Mouse (Mus musculus) cerebellum, adult 11-12 months (tissue): ENCODE data around the gene Ap3s2.

ENCODE experiments used
- DNase-seq: peaks from one replicate; pipeline ENCODE4 v3.0.0; 2022

Ap3s2 gene

DNA sequence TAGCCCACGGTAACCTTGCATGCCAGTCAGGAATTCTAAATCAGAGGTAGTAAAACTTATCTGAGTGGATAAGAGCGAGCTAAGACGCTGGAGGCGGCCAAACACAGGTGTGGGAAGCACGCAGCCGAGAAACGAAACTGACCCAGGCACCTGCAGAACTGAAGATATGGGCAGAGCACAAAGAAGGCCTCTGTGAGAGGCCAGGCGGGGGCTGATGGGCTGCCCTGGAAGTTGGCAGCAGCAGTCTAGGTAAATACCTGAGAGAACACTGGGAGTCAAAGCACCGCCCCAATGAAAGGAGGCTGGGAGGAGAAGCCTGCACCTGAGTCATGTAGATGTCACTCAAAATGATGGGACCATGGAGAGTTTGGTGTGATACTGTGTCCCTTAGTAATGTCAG lies 31.8 kb downstream of the Ap3s2 start:
- no peak for DNase-seq

DNA sequence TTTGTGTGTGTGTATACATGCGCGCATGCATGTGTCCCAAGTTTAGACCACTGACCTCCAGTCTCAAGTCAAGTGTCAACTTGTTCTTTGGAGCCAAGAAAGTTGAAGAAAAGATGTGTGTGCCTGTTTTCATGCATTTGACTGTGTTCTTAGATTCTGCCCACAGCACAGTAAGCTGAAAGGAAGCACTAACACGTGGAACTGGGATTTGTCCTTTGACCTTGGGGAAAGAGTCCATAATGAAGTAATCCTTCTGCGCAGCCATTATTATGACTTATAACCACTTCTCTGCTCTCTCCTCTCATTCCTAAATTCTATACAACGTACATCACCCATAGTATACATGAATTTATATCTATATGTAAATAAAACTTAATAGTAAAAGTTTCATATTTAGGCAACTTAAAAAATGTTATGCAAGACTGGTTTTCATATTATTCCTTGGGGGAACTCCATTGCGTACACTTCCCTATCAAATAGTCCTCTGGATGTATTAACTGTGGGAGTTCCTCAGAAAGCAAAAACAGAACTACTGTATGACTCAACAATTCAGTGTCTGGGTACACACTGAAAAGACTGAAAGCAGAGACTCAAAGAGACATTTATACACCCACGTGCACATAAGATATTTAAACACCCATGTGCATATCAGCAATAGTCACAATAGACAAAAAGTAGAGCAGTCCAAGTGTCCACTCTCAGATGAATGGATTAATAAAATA lies 36.7 kb downstream of the Ap3s2 start:
- DNase-seq, result no peak

DNA sequence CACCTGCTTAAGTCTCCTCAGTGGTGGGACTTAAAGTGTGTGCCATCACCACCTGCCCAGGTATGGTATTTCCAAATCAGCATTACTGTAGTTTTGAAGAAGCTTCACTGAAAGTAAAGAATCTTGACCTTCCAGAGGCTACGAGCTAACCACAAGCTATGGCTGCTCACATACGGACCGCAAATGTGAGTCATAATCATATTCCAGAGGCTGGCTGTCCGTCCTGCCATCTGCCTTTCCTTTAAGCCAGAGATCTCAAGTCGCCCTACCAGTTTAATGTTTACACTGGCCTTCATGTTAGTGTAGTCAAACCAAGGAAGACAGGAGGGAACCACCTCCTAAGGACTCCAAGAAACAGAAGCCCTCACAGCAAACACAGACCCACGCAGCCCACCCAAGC lies 38.5 kb downstream of the Ap3s2 start:
- DNase-seq, result no peak

DNA sequence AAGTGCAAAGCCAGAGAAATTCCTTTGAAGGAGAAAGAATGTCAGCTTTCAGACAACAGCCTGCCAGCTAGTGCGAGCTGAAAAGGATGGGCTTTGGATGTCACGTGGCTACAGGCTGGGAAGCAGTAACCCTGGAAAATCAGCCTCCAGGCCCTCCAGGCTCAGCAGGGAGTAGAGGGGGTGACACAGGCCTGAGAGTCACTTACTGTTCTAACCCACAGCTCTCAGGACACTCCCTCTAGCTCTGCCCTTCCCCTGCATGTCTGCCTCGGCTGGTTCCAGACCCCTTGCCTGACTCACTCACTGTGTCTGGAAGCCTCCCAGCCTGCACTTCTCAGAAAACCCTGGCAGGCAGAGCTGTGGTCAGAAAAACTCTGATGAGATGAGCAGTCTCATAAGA lies 39.5 kb downstream of the Ap3s2 start:
- DNase-seq, result no peak

DNA sequence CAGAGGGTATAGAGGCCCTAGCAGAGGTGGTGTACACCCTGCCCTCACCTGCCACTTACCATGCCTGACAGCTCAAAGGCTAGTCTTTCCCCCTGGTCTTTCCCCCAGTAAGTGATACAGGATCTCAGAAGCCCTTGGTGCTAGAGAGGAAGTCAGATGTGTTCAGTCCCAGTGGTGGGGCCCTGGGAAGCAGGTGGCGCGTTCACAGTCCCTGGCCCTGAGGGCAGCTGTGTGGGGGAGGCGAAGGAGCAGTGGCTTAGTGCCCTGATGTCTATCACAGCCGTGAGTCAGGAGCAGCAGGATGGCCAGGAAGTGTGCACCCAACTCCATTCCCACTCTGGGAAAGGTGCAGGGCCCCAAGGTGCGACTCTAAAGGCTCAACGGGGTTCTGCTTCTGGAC lies 40.4 kb downstream of the Ap3s2 start:
- DNase-seq, result no peak

DNA sequence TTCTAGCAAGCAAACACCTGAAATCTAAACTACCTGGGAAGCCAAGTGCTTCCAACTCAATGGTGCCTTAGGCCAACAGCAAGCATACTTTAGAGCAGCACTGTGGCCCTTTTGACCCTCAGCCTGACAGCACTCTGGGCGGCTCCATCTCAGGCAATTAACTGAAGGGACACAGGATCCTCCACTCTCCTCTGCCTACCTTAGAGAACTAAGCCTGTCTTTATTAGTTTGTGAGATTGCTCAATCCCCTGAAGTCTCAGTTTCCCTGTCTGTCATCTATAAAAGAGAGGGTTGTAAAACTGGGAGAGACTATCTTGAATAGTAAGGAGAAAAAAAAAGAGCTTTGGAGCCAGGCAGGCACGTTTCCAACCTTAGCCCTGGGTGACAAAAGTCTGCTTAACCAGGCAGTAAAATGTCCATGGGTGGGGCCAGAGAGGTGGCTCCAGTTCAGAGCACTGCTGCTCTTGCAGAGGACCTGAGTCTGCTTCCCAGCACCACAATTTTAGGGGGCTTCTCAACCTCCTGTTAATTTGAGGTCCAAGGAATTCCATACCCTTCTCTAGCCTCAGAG lies 41.9 kb downstream of the Ap3s2 start:
- no peak for DNase-seq

DNA sequence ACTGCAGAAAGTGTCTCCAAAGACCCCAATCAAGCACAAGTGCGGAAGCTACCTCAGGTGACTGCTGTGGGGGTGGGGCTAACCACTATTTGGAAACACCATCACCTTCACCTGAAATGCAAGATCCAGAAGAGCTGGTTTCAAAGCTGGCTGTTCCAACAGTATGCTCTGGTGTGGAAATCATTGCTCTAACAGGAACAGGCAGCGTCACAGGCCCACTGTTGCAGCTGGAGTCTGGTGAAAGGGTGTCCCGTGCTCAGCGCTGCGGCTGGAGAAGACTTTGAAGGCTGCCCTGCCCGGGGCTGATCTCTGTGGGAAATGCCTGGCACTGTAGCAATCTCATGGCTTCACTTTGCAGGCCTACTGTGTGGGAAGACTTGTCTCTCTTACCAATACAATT lies 47.0 kb downstream of the Ap3s2 start:
- DNase-seq, result no peak

DNA sequence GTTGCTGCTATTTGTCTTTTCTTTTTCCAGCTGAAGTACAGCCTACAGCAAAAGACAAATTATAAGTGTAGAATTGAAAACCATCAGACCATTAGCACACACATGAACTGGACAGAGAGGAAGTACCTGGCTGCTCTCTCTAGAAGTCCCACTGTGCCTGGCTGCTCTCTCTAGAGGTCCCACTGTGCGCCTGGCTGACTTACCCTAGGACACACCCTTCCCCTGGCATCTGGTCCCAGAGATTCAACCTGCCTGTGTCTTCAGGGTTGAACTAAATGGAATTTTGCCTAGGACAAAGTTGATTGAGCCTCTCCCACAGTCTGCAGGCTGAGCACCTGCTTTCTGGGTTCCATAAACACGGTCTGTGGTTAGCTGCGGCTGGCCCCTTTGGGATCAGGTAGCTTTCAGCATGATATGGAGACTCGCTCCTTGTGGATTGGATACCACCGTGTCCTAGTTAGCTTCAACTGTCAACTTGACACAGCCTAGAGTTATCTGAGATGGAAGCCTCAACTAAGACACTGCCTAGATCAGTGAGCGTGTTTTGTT lies 48.6 kb downstream of the Ap3s2 start:
- DNase-seq, result no peak

DNA sequence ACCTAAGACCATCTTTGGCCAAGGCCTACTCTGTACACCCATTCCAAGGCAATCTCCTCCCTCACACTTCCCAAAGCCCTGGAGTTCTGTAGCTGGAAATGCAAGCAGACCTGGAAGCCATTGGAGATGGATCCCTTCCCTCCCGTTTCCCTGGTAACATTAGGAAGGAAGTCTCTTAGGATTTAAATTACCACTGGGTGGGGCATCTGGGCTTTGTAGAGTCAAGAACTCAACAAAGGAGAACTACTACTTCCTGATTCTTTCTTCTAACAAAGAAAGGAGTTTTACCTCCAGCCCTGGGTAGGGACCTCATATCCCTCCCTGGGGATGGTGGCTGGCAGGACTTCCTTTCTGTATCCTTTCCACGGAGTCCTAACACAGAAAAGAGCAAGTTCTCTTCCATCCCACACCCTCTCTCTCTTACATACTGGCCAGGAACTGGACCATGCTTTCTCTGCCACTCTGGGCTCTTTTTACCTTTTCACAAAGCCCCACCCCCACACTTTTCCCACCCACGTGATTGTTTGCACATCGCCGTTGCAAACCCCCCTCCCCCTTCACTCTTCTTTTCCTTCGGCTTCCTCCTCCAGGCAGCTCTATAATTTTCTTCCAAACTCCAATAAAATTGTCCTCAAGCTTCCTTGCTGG lies 51.3 kb downstream of the Ap3s2 start:
- no peak for DNase-seq

DNA sequence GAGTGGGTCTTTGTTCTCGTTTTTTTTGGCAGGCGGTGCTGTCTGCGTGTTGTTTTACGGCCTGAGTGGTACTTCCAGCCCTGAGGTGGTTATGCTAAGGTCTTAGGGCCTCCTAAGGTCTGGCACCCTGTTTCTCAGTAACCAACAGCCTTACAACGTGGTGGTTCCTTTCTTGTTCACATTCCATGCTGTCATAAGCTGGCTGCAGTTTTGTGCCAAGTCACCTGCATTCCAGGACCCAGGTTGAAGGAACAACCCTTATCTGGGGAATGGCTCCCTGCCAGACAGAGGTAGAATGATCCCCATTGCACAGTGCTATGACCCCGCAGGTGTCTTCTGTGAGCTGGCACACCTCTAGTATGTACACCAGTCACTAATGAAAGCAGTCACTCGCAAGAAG lies 52.0 kb downstream of the Ap3s2 start:
- no peak for DNase-seq

DNA sequence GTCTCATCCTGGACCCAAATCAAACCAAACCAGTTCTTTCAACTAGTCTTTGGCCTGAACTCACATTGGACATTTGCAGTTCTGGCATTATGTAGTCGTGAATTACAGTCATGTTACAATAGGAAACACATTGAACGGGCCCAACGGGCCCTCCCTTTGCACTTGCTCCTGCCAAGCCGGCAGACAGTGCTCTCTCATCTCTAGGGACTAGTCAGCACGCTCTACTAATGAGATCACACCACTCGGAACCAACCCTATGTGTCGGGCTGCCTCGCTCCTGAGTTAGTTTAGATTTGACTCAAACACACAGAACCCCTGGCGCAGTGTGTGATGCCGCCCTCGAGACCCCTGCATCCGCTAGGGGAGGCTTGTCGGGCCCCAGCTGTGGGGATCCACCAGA lies 52.6 kb downstream of the Ap3s2 start:
- DNase-seq, result no peak

DNA sequence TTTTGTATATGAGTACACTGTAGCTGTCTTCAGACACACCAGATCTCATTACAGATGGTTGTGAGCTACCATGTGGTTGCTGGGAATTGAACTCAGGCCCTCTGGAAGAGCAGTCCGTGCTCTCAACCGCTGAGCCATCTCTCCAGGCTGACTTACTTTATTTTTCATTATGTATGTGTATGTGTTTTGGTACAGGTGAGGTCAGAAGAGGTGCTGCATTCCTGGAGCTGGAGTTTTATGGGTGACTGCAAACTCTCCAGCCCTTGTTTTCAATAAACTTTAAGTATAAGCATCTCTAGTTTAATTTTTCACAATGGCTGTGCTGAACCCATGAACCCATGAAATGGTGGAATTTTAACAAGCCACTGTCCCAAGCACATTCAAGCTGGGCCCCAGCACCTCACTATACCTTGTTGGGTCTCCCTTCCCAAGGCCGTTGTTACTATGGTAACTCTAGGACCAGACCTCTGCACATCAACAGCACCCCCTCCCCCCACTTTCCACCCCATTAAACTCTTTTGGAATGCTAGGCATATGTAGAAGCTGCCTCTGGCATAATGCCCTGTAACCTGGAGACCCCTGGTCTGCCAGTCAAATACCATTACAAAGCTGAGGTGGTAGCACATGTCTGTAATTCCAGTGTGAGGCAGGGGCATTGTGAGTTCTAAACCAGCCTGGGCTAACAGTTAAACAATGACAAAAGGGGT lies 54.0 kb downstream of the Ap3s2 start:
- no peak for DNase-seq

DNA sequence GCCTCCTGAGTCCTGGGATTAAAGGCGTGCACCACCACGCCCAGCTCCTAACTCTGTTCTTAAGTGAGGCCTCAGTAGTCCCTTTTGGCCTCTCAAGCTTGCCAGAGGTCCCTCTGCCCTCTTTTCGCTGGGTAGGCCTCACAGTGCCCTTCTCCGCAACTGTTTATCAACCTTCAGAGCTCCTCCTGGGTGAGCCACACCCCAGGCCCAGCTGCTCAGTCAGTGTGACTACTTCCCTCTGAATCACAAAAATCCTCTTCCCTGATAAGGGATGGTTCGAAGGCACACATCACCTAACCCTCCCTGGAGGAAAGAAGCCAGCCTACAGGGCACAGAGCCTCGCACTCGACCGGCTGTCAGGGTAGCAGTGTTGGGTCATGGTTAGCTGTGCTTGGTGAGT lies 58.7 kb downstream of the Ap3s2 start:
- DNase-seq, result no peak

DNA sequence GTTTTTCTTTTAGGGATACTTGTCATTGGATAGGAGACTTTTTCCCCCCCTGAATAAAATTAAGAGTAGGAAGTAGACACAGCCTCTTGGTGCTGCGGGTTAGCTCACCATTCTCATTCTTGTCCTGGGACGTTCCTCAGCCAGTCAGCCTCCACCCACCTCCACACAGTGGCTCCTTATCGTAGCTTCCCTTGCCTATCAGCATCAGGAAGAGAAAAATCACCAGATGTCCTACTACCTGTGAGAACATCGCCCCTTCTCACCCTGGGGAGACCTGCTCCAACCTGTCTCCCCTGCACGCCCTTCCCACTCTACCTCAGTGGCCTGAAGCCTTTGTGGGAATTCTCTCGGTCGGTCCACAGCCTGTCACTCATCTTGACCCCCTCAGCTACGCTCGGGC lies 59.6 kb downstream of the Ap3s2 start, which contains the start of gene Anpep:
TSS of gene Anpep (minus strand) at position 249 of the 400 bp plus-strand sequence.
- no peak for DNase-seq

DNA sequence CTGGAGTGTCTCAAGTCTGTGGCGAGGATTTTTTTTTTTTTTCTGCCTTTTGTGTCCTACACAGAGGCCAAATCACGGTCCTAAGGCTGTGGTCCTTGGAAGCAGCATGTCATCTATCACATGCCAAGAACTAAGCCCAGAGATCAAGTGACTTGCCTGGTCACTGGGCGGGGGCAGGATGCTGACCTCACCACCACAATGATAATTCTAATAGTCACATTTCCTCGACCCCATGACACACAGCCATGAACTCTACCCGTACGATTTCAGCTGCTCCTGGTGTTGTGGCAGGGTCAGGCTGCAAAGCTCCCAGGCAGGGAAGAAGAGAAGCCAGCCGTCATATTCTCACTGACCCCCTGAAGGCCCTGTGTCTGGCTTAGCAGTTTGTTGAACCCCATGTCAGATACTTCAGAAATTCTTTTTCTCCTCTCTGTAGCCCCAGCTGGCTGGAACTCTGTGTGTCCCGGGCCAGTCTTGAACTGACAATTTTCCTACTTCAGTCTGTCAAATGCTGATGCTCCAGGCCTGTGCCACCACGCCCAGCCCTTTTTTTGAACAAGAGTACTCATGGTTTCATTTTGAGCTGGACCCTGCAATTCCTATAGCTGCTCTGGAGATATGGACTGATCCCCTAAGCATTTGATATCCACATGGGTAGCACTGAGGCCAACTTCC lies 61.4 kb downstream of the Ap3s2 start:
- no peak for DNase-seq

DNA sequence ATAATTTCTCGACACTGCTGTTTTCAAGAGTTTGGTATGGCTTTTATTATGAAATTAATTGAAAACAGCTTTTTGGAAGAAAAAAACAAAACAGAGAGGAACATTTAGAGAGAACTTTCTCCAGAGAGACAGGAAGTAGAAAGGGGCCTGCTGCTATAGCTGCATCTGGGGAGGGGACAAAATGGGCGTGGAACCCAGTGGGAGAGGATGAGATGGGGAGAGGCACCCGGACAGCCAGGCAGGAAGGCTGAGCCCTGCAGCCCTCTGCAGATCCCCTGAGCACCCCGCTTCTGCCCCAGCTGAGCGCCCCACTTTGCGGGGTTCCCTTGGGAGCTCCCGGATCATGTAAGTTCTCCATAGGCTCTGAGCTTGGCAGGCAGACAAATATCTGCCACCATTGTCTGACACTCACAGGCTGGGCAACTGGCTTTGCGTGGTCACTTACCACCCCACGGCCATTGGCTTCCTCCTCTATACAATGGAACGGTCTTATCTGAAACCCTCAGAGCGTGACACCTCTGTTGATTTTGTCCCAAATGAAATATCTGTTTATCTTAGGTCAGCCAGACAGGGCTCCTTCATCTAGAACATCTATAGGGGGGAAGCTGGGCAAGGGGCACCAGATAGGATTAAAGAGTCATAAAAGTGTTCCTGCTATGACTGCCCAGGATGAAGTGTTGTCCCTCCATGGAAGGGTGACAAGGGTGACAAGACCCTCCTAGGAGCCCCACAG lies 62.1 kb downstream of the Ap3s2 start:
- DNase-seq, result no peak

DNA sequence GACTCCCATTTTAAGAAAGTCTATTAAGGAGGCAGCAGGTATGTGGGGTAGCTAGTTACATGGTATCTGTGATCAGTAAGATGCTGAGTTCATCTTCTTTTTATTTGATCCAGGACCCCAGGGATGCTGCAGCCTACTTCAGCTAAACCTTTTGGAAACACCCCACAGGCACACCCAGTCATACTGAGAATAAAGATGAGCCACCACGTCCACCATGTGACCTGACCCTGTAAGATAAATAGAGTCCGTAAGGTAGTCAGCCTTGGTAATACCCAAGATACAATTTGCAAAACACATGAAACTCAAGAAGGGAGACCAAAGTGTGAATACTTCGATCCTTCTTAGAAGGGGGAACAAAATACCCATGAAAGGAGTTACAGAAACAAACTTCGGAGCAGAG lies 64.1 kb downstream of the Ap3s2 start:
- DNase-seq, result no peak

DNA sequence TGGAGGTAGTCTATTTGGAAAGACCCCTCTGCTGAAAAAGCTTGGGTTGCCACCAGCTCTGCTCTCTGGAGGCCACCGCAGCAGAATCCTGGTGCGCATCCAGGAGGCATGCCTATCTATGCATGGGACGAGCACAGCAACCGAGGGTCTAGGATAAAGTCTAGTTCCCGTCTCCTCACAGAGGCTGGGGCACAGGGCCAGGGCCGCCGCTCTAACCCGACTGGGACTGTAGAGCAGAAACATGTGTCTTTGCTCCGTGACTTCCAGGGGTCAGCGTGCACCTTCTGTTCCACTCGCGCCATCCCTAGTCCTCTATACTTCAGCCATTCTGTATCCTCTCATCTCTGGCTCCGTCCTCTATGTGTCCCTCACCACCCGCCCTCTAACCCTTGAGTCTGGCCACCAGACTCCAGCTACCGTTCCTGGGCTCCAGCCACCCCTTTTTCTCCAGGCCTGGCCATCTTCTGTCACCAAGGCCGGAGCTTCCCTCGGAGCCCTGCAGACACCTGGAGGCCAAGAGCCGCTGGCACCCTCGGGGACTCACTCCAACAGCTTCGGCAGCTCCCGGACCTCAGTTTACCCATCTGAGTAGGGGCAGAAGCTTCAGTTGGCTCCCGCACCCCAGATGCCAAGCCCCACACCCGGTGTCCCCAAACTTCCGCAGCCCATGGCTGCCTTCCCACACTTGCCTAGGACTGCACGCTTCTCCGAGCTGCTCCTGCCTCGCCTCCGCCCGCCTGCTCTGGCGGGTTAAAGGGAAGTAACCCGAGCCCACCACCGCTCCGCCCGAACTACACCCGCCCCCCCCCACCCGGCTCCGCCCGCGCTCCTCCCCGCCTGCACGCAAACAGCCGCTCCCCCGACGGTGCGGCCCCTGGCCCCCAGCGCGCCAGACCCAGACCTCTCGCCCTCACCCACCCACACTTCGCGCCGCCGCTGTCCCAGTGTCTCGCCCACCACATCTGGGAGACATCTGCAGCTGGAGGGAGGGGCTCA lies 72.7 kb downstream of the Ap3s2 start:
- DNase-seq, result no peak

DNA sequence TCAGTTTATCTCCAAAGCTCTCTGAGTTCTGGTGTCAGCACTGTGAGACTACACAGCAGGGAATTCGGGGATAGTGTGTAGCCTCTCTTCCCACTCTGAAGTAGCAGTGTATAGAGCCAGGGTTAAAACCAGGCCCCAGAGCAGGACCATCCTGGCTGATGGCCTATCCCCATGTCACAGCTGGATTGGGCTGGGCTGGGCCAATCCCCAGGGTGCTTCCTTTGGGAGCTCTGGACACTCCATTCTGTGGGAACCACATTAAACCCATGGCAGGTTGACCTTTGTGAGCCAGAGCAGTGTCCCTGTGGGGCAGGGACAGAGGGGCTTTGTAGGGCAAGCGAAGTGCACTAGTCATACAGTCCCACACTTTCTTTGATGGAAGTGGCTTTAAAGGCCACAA lies 74.1 kb downstream of the Ap3s2 start:
- no peak for DNase-seq

DNA sequence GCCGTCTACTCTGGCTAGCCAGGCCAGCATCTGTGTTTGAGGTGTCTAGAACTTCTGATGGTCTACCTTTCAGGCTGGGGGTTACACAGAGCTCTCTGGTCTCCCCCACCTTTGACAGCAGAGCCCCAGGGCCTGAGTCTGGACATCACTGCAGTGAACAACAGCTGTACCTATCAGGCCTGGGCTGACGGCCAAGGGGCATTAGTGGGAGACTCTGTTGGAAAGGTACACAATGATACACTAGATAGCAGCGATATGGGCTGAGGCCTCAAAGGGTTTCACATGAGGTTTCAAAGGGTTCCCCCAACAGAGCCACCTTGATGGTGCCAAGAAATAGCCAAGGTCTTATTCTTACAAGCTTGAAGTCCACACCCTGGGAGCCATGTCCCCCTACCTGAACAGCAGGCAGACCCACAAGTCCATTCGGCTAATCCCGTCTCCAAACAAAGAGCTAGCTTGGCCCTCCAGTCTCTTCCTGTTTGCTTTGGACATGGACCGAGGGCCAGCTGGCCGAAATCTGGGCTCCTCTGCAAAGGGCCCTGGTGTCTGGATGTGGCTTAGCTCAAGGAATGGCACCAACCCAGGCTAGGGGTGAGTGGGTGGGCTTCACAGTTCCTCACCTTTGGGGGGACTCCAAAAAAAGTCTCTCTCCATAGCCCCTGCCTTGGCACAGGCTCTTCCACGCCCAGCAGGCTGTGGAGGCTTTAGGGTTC lies 76.2 kb downstream of the Ap3s2 start:
- DNase-seq, result no peak
